Mouse (Mus musculus) fibroblast of lung, adult 2 months (primary cell): Measurements from ENCODE around the gene Tmem9b.
A peak's percentile ranks its signal among the peaks of the same experiment; 100 is the strongest.

Experiments used
- DNase-seq: peaks from one replicate; pipeline ENCODE4 v3.0.0-alpha.2; 2011; ENCODE audit warnings: low read depth

Gene Tmem9b

DNA sequence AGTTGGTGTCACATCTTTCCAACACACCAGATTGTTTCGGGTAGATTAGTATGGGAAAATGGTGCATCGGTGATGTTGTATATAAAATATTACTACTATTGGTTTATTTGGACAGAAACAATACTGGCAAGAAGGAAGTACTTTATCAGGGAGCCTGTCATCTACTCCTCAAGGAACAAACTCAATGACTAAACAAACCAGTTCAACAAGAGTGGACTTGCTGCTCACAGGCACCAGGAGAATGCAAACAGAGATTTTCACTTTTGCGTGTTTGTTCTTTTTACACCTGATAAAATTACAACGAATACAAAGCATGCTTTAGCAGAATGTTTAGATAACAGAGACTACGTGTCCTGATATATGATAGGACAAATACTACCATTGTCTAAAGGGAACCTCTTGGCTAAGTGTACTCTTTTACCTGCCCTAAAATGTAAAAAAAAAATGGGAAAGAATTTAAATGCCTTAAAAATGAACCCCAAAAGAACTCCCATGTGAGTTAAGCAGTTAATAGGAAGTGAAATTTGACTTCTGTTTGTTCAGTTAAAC lies 12.8 kb downstream of the Tmem9b start:
- DNase-seq = no peak

DNA sequence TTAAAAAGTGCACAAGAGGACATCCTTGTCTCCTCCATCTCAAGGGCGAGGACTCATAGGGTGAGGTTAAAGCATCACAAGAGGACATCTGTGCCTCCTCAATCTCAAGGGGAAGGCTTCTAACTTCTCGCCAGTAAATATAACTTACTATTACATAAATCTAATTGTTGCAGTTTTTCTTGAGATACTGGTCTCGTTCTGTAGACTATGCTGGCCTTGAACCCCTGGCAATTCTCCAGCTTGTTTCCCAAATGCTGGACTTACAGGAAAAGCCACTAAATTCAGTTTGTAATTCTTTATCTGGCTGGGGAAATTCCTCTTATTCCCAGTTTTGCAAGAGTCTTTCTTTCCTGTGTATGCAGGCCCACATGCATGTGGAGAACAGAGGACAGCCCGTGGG lies 17.9 kb downstream of the Tmem9b start:
- DNase-seq = no peak

DNA sequence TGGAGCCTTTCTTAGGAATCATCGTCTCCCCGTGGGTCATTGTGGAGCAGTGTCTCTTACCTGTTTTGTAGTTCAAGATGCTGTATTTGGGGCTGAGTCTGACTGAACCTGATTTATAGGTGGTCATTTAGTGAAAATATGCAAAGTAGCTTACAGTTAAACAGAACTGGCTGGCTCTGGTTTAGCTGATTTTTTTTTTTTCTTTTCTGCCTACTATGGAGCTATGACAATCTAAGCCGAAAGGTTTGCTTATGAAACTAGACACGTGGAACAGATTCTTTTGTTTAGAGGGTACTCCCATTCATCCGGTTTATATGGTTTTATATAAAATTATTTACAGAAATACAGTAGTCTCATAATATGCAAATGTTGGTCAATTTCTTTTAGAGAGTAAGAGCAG lies 21.0 kb downstream of the Tmem9b start, which contains the start of gene Ascl3:
Gene Ascl3 (minus strand): TSS at position 101 of the 400 bp plus-strand sequence.
- DNase-seq = no peak

DNA sequence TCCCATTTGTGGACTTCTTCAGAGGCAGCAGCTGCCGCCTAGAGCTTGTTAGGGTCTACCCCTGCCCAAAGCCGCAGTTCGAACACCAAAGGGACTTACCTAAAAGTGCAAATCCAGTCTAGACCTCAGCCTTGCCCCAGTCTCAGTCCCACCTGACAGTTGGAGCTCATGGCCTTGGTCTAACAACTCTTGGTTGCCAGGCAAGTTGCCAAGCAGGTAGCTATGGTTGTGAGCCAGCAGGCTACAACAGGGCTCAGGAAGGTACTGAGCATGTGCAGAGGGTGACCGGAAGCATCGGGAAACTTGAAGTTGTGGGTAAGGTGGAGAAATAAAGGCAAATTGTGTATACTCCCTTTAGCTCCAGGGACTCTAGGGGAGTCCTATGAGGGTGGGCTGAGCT lies 29.0 kb downstream of the Tmem9b start, which contains the start of gene BC051019:
Gene BC051019 (minus strand): TSS at position 154 of the 400 bp plus-strand sequence.
- no peak for DNase-seq

DNA sequence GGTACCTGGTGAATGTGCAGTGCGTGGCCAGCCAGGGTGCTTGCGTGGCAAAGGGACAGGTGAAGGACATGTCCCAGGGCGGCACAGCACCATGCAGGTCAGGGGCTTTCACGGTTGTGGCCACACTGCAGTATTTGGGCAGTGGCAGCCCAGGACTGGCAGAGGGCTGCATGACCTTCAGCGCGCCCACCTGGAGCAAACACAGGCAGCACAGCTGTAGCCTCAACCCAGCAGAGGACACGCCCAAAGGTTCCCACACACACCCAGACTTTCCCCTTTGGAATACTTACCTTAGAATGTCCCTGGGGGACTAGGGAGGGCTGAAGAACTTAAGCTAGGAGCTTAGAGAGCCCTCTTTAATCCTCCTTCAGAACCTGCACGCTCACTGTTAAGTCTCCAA lies 29.6 kb downstream of the Tmem9b start:
- DNase-seq = no peak

DNA sequence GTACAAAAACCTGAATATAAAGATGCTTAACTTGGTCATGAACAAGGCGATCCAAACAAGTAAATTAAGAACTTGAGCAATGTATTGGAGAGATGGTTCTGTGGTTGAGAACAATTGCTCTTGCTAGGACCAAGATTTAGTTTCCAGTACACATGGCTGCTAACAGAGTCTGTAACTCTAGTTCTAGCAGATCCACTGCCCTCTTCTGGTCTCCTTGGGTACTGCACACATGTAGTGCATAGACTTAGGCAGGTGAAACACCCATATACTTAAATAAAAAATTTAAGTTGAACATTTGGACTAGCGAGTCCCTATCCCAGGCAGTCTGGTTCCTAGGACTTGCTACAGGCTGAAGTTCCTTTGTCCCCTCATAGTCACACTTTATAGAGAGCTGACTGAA lies 30.1 kb downstream of the Tmem9b start:
- no peak for DNase-seq

DNA sequence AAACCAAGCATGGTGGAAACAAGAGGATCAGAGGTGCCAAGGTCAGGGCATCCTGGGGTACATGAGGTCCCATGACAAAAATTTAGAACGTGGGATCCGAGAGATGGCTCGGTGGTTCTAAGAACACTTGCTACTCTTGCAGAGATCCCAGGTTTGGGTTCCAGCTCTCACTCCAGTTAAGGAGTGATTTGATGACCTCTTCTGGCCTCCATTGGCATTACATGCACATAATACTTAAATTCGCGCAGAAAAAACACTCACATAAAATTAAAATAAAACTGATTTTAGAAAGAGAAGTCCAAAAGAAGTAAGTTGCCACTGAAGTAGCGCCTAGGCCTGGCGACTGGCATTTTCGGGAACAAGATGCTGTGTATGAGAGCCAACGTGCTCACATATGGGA lies 33.4 kb downstream of the Tmem9b start:
- DNase-seq = no peak

DNA sequence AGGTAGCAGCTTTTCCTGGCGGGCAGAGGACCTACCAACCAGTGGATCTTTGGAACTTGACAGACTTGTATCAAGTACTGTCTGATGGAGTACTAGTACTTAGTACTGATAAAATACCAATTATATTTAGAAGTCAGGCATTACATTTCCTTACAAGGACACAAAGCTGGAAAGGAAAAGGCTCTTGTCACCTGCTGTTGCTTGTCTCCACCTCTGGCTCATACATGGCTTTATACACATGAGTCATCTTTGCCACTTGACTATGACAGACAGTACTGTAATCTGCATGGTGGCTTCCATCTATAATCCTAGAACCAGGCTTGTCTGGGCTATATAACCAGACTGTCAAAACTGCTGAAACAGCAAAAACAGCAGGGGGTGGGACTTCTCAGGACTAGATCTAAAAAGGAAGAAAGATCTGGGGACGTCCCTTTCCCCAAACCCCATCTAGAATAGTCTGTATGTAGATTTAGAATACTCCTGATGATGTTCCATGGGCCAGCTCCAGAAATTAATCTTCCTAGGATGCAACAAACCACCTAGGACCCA lies 39.2 kb downstream of the Tmem9b start:
- DNase-seq = no peak

DNA sequence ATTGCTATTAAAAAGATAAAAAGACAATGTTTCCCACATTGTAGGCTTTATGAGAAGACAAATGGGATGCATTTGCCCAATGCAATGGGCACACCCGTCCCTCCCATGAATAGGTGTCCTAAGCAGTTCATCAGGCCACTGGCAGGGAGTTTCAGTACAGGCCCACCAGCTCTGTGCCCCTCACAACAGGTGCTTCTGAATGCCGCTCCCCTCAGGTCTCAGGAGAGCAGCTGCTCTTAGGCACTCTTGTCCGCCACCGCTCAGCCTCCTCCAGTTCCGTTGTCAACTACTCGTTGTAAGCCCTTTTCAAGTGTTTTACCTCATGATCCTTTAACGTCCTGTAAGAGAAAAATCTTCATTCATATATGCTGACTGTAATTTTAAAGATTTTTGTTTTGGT lies 40.5 kb downstream of the Tmem9b start:
- DNase-seq = no peak

DNA sequence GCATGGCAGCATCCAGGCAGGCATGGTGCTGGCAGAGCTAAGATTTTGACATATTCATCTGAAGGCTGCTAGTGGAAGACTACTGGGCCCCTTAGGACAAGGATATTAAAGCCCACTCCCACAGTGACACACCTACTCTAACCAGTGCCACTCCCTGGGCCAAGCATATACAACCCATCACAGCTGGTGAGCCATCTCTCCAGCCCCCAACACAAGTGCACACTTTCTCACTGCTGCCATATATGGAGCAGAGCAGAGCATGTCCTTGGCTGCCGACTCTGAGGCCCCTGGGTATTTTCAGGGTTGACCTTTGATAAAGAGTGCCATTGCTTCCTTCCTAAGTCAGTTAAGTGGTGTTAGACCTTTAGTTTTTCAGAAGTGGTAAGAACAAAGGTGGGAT lies 42.6 kb downstream of the Tmem9b start:
- no peak for DNase-seq

DNA sequence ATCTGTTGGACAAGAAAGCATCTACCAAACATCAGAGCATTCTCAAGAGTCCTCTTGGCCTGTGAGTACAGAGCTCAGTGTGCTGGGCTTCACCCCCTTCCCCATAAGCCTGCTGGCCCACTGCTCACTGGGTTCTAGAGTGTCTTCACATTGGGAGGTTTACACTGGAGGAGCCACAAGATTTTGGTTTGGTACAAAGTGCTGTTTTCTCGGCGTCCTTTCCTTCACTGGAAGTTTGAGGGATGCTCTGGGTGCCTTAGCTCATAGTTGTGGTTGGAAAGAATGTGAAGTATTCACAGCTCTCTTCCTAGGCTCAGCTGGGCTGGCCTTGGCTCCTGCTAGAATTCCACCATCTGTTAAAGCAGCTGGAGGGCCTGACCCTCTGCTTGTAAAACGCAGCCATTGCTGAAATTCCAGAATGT lies 43.7 kb downstream of the Tmem9b start:
- no peak for DNase-seq

DNA sequence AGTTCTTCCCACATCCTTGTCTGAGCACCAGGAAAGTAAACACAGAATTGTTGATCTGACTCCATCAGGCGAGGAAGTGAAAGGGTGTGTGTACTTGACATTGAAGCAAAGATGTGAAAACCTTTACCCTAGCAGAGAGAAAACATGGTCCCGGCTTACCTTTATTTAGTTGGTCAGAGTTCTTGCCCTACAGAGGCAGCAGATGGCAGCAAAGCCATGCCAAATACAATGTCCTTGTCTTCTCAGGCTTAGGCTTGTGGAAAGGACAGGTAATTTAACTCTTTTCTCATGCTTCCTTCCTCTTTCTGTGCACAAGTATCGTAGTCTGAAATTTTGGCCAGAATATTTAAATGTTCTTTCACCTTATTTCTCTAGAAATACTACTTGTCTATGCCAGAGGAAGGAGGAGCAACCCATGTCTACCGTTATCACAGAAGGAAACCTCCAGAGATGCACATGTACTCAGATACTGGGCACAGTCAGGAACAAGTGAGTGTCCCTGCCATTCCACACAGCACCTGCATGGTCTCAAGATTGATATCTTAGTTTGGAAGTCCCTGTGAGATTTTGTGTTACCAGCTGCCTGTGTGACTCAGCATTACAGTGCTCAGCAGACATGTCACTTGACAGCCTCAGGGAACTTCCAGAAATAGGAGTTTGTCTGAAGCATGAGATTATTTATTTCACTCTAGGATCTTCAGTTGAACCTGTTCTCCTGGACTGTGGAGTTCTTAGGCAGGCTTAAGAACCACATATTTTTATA lies 45.5 kb downstream of the Tmem9b start:
- DNase-seq = no peak

DNA sequence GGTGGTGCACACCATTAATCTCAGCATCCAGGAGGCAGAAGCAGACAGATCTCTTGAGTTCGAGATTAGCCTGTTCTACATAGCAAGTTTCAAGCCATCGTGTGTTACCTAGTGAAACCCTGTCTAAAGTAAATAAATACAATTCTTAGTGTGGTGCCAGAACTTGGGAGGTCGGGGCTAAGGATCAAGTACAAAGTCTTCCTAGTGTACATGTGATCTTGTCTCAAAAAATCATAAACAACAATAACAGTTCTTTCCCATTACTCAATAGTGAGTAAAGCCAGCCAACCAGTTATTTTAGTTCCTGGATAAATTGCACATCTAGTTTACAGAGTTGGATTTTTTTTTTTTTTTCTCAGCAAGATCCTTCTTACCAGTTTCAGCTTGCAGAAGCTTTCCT lies 48.2 kb downstream of the Tmem9b start:
- no peak for DNase-seq

DNA sequence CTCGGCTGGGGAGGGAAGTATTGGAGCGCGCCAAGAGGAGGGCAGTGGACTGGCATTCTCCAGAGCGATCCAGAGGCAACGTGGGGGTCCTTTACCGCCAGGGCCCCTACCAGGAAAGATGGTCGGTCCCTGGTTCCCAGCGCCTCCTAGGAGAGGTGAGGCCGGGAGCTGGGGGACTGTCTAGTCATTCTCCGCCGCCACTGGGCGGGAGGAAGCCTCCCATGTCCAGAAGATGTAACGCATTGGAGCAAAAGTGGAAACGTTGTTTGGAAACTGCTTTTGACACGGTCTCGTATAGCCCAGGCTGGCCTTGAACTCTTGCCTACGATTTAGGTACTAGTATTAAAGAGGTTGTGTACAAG lies 48.7 kb downstream of the Tmem9b start:
- DNase-seq = no peak

DNA sequence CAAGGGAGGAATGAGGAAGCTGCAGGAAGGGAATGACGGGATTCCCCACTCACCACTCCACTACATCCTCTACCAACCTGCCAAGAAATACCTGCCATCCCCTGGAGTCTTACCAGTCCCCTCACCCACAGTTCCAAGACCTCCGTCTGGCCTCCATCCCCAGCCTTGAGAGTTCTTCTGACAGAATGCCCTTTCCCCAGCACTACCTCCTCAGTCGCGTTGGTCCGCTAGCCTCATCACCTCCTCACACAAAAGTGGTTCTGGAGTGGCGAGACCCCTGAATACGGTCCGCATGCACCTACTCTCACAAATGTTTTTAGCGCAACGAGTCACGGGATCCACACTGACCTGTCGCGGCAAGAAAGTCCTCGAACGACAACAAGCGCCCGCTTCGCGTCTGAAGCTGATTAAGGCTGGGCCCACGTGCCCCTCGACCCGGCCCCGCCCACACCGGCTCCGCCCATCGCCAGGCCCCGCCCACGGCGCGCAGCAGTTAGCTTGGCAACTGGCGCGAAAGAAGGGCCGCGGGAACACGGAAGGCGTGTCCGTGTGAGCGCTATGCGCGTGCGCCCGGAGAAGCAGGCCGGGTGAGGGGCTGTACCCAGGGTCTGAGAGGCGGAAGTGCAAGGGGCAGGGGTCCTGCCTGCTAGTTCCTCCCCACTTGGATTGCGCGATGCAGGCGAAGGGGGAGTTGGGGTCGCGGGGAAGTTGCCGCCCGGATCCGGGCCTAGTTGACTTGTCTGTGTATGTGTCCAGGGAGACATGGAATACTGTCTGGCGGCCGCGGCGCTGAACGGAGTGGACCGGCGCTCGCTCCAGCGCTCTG lies 49.3 kb downstream of the Tmem9b start, which contains the start of the genes St5 and Akip1:
Gene St5 (minus strand): TSS at position 416 of the 826 bp plus-strand sequence.
Gene Akip1 (plus strand): TSS at position 501 of the 826 bp plus-strand sequence.
- DNase-seq = peak; percentile 66

DNA sequence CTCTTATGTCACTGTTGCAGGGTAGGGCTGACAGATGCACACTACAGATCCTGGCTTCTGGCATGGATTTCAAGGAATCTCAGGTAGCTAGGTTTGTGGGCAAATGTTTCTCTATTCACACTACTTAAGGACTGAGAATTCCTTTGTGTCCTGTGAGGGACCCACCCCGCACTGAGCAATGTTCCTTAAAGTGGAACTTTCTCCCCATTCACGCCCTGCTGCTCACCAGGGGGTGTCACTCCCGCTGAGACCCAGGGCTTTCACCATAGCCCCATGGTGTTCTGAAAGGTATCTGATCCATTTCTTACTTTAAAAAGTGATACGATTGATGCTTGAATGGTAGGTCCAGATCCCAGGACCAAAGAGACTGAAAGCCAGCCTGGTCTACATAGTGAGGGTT lies 50.0 kb downstream of the Tmem9b start:
- no peak for DNase-seq

DNA sequence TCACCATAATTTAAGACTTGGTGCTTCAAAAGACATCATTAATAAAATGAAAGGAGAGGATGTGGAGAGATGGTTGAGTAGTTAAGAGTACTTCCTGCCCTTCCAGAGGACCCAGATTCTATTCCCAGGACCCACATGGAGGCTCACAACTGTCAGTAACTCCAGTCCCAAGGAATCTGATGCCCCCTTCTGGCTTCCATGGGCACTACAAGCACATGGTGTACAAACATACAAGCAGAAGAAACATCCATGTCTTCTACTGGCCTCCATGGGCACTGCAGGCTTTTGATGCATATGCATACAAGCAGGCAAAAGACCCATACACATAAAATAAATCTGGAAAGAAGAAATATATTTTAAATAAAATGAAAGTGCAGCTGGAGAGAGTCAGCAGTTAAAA lies 52.5 kb downstream of the Tmem9b start:
- DNase-seq = no peak

DNA sequence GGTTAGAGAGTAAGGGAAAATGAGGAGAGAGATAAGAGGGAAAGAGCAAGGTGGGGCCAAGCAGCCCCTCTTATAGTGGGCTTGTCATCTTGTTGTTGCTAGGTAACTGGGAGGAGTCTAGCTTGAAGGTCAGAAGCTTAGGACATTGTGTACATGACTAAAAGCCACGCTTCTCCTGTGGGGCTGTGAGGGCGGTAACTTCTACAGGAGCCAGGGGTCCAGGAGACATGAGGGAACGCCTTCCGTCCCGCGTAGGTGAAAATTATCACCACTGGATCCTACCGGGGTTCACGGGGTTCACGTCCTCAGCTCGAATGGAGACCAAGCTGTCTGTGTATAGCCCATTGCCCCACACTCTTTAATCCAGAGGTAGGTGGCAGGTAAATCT lies 57.3 kb downstream of the Tmem9b start:
- DNase-seq = no peak

DNA sequence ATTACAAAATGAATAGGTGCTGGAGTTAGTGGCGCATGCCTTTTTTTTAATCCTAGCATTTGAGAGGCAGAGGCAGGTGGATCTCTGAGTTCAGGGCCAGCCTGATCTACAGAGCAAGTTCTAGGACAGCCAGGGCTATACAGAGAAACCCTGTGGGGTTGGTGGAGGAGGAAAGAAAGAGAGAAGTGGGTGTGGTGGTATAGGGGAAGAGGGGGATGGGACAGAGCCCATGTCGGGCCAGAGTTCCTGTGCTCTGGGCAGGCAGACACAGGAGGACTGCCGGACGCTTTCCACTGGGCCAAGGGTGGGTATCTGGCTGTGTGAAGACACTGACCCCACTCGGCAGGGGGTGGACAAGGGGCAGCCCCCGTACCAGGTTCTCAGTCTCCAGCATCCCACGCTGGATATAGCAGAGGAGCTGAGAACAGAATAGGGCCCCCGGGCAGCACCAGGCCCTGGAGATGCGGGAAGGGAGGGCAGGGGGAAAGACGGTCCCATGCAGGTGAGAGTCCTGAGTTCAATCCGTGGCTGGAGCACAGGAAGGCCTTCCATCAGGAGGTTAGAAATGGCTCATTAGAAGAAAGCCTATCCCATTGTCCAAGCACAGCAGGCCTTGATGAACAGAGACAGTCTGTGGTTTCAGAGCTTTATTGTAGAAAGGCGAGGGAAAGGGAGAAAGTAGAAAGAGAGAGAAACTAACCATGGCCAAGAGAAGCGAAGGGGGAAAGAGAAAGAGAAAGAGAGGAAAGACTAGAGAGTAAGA lies 57.9 kb downstream of the Tmem9b start:
- no peak for DNase-seq

DNA sequence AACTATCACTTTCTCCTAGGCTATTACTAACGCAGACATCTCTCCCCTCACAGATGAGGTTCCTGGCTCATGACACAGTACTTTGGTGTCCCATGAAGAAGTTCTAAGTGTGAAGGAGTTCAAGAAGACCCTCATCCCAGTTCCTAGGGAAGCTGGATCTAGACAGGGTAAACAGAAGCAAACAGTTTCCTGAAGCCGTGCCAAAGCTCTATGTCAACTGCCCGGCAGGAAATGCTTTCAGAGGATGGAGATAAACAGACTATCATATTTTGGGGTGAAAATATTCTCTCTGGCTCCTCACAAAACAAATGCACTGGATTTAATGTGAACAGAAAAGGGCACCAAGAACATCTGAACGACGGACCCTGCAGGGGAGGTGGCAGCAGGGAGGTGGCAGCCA lies 61.7 kb downstream of the Tmem9b start:
- DNase-seq = no peak

DNA sequence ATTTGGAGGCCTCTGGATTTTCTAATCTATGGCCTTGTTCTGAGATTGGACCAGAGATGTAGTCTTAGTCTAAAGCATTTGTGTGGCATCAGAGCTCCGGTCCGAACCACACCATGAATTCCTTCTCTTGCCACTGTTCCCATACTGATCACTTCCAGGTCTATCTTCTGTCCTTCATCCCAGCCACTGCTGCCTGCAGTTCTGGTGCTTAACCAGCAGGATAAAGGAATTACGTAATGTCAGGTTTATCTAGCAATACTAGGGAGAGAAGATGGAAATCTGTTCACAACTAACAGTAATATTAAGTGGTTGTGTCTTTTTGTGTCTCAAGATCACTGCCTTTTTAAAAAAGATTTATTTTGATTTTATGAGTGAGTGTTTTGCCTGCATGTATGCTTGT lies 62.6 kb downstream of the Tmem9b start:
- no peak for DNase-seq

DNA sequence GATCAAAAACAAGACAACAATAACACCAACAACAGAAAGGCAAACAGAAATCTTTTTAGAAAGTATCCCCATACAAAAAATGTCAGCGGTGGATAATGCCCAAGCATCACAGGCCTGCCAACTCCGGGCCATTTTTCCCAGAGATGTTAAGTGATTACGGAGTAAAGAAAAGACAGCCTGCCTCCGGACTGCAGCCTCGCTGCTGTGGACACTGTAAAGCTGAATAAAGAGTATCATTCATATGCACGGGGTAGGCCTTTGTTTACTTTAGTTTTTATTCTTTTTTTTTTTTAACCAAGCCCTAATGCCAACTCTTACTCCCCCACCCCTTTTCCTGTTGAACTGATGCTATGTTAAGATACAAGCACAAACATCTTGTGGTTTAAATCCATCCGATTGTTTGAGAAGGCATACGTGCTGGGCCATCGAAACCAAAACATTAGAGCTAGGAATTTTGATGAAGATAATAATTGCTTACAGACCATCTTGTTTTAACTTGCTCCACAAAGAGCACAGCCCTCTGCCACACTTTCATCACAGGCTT lies 66.0 kb downstream of the Tmem9b start:
- DNase-seq = no peak
